Mouse (Mus musculus): ENCODE data around the gene Nin. TPM values are rescaled to one million over a fixed set of nuclear protein-coding genes. Genes with fewer than 3 reads are reported as not detected.

Gene Nin
- total and polyA plus RNA-seq, 3 experiments, result 29.0 to 51.7 (median 37.2) TPM

GRCm38 (mm10) chr12:70068647-70069257 is 44.8 kb downstream of the Nin start:
- Histone ChIP-seq H3K27ac (ENCODE audit: insufficient read depth, low read depth) (no peak overlapping the region), H3K4me2 (ENCODE audit: insufficient read depth, low read depth, poor library complexity, severe bottlenecking) (no peak overlapping the region), H3K36me3 (replicated peaks in 1 of 2; ENCODE audit: control insufficient read depth in 1 of 2, insufficient read depth in 1 of 2, low read length in 1 of 2) (peaks cover 15 to 77% of the 10 kb centered on the region in 2 experiments), H3K9ac (ENCODE audit: insufficient read depth, low read depth) (no peak overlapping the region), H3K4me3 (replicated peaks in 1 of 3; ENCODE audit: low read depth in 2 of 3, low read length in 2 of 3, poor library complexity in 1 of 3) (no peak overlapping the region), H3K27me3 (replicated peaks) (no peaks in the 10 kb centered on the region), H3K79me2 (replicated peaks; ENCODE audit: control insufficient read depth, extremely low read depth, insufficient read depth, poor library complexity, severe bottlenecking) (no peaks in the 10 kb centered on the region), H3K4me1 (ENCODE audit: control insufficient read depth in 1 of 2, insufficient read depth in 2 of 2) (peaks cover 0 to 69% of the 10 kb centered on the region in 2 experiments; a peak in 2 of 4 replicates), H3K9me3 (replicated peaks; ENCODE audit: low read length) (peaks cover 5% of the 10 kb centered on the region)
- dilution Hi-C loops (cut with MboI; ENCODE audit: extremely low pct_ligation_motif_present, extremely low pct_unique_long_range_greater_than_20kb, low sequenced_read_pairs) (no loop called here), in situ Hi-C loops (cut with MboI; ENCODE audit: low pct_ligation_motif_present, low pct_unique_long_range_greater_than_20kb, low sequenced_read_pairs) (no loop called here)
- no peak for DNase-seq (ENCODE audit: extremely low read depth)
- TF ChIP-seq KAT2A (IDR thresholded peaks at IDR 0.05; ENCODE audit: insufficient replicate concordance, low read length), result no peak
- TF ChIP-seq EP300 (IDR thresholded peaks at IDR 0.05; ENCODE audit: low read length), result no peak
- no peak for TF ChIP-seq NRF1 (IDR thresholded peaks at IDR 0.05; ENCODE audit: low read depth, low read length)
- no peak for TF ChIP-seq ELF1 (IDR thresholded peaks at IDR 0.05; ENCODE audit: low read depth, low read length)
- TF ChIP-seq CTCF (conservative IDR thresholded peaks at IDR 0.05 in 1 of 2, IDR thresholded peaks at IDR 0.05 in 1 of 2; ENCODE audit: low read depth in 2 of 2, low read length in 2 of 2), result no peak
- no peak for TF ChIP-seq TBP (conservative IDR thresholded peaks at IDR 0.05; ENCODE audit: low read depth, low read length)
- no peak for TF ChIP-seq MXI1 (IDR thresholded peaks at IDR 0.05; ENCODE audit: low read depth, low read length)
- no peak for TF ChIP-seq JUN (IDR thresholded peaks at IDR 0.05; ENCODE audit: insufficient read depth, low read depth, low read length)
- TF ChIP-seq ZNF384 (IDR thresholded peaks at IDR 0.05; ENCODE audit: low read depth, low read length), result no peak
- TF ChIP-seq BHLHE40 (IDR thresholded peaks at IDR 0.05; ENCODE audit: low read depth, low read length), result no peak
- no peak for TF ChIP-seq MYC (IDR thresholded peaks at IDR 0.05; ENCODE audit: low read depth, low read length)
- no peak for TF ChIP-seq E2F4 (IDR thresholded peaks at IDR 0.05; ENCODE audit: insufficient replicate concordance, low read depth, low read length)
- no peak for TF ChIP-seq NELFE (IDR thresholded peaks at IDR 0.05; ENCODE audit: low read depth, low read length)
- no peak for TF ChIP-seq SMC3 (IDR thresholded peaks at IDR 0.05; ENCODE audit: low read depth, low read length)
- no peak for TF ChIP-seq USF2 (conservative IDR thresholded peaks at IDR 0.05; ENCODE audit: low read depth, low read length)
- TF ChIP-seq MAX (IDR thresholded peaks at IDR 0.05; ENCODE audit: low read length), result no peak
- no peak for TF ChIP-seq CHD1 (IDR thresholded peaks at IDR 0.05; ENCODE audit: low read depth, low read length)
- no peak for TF ChIP-seq POLR2AphosphoS2 (IDR thresholded peaks at IDR 0.05; ENCODE audit: low read depth, low read length)
- TF ChIP-seq ZC3H11A (IDR thresholded peaks at IDR 0.05; ENCODE audit: low read depth, low read length), result no peak

- no peak for TF ChIP-seq RAD21 (IDR thresholded peaks at IDR 0.05; ENCODE audit: low read depth, low read length)
- no peak for TF ChIP-seq HCFC1 (IDR thresholded peaks at IDR 0.05; ENCODE audit: low read depth, low read length)
- dilution Hi-C loops (cut with MboI; ENCODE audit: extremely low pct_ligation_motif_present, extremely low pct_unique_long_range_greater_than_20kb, low sequenced_read_pairs), result no loop called here
- H3K27ac ChIP-seq (ENCODE audit: insufficient read depth, low read depth), result no peak overlapping the region
- H3K4me3 ChIP-seq (replicated peaks in 1 of 3; ENCODE audit: low read depth in 2 of 3, low read length in 2 of 3, poor library complexity in 1 of 3), result no peak overlapping the region
- H3K4me1 ChIP-seq (ENCODE audit: control insufficient read depth in 1 of 2, insufficient read depth in 2 of 2), result peaks cover 0 to 72% of the 10 kb centered on the region in 2 experiments; a peak in 2 of 4 replicates
- in situ Hi-C loops (cut with MboI; ENCODE audit: low pct_ligation_motif_present, low pct_unique_long_range_greater_than_20kb, low sequenced_read_pairs), result no loop called here
- H3K9ac ChIP-seq (ENCODE audit: insufficient read depth, low read depth), result no peak overlapping the region
- peaks cover 14 to 76% of the 10 kb centered on the region in 2 experiments for H3K36me3 ChIP-seq (replicated peaks in 1 of 2; ENCODE audit: control insufficient read depth in 1 of 2, insufficient read depth in 1 of 2, low read length in 1 of 2)
- H3K4me2 ChIP-seq (ENCODE audit: insufficient read depth, low read depth, poor library complexity, severe bottlenecking), result no peak overlapping the region
- peaks cover 5% of the 10 kb centered on the region for H3K9me3 ChIP-seq (replicated peaks; ENCODE audit: low read length)
- H3K27me3 ChIP-seq (replicated peaks), result no peaks in the 10 kb centered on the region
- no peaks in the 10 kb centered on the region for H3K79me2 ChIP-seq (replicated peaks; ENCODE audit: control insufficient read depth, extremely low read depth, insufficient read depth, poor library complexity, severe bottlenecking)
- no peak for DNase-seq (ENCODE audit: extremely low read depth)
Observed at GRCm38 (mm10) chr12:70067849-70068248, 45.7 kb downstream of the Nin start.

Data from CH12.LX (cell line).